Mouse (Mus musculus): ENCODE data around the gene Wdr3.

GRCm38 (mm10) chr3:100180471-100180870 is 18.3 kb upstream of the Wdr3 start:
- TF ChIP-seq CTCF (IDR thresholded peaks at IDR 0.05; ENCODE audit: borderline replicate concordance, extremely low read depth, insufficient read depth, insufficient read length) (no peak), POLR2A (IDR thresholded peaks at IDR 0.05; ENCODE audit: borderline replicate concordance, extremely low read depth, insufficient read depth, insufficient read length, poor library complexity, severe bottlenecking) (no peak)
